Mouse (Mus musculus) embryo, embryonic 9.5 days (tissue): ENCODE data around the gene Dnajc1.

Source experiments
- DNase-seq: peaks from one replicate; pipeline ENCODE4 v3.0.0-alpha.2; 2017; ENCODE audit errors: extremely low spot score

Dnajc1 gene

GRCm38 (mm10) chr2:18195691-18196396 is 196.8 kb downstream of the Dnajc1 start:
- DNase-seq, result no peak

- no peak for DNase-seq
These were observed 197.3 kb downstream of the Dnajc1 start for GRCm38 (mm10) chr2:18195285-18195684.

GRCm38 (mm10) chr2:18188367-18188766 is 204.3 kb downstream of the Dnajc1 start:
- no peak for DNase-seq

GRCm38 (mm10) chr2:18183079-18183478 is 209.6 kb downstream of the Dnajc1 start:
- no peak for DNase-seq

GRCm38 (mm10) chr2:18181631-18182030 is 211.0 kb downstream of the Dnajc1 start:
- DNase-seq, result no peak

GRCm38 (mm10) chr2:18180323-18180722 is 212.3 kb downstream of the Dnajc1 start:
- no peak for DNase-seq

- no peak for DNase-seq
These were observed 216.4 kb downstream of the Dnajc1 start for GRCm38 (mm10) chr2:18176235-18176634.

GRCm38 (mm10) chr2:18175234-18175633 is 217.4 kb downstream of the Dnajc1 start:
- DNase-seq, result no peak

GRCm38 (mm10) chr2:18169174-18169948 is 223.3 kb downstream of the Dnajc1 start:
- no peak for DNase-seq

- no peak for DNase-seq
These were observed 227.1 kb downstream of the Dnajc1 start for GRCm38 (mm10) chr2:18165511-18165910.

- no peak for DNase-seq
These were observed 231.6 kb downstream of the Dnajc1 start for GRCm38 (mm10) chr2:18160992-18161391.

- no peak for DNase-seq
These were observed 233.2 kb downstream of the Dnajc1 start for GRCm38 (mm10) chr2:18159426-18159825.

- DNase-seq, result no peak
These were observed 236.5 kb downstream of the Dnajc1 start for GRCm38 (mm10) chr2:18156131-18156530.
